Mouse (Mus musculus) heart, postnatal 0 days (tissue): ENCODE measurements at regions not wholly inside any gene's neighbourhood (a gene's known extent, or its start where the extent isn't known, plus 50 kb on each side); places are given as distances from the start of the nearest gene placed in this dataset.

ENCODE experiments used
- CTCF ChIP-seq: IDR thresholded peaks from 2 replicates; pipeline ENCODE4 v1.5.1; 2016; ENCODE audit warnings: antibody characterized with exemption, control low read depth, low read depth
- EP300 ChIP-seq: IDR thresholded peaks from 2 replicates; pipeline ENCODE4 v1.6.1; 2016; ENCODE audit warnings: antibody characterized with exemption, low read depth

DNA sequence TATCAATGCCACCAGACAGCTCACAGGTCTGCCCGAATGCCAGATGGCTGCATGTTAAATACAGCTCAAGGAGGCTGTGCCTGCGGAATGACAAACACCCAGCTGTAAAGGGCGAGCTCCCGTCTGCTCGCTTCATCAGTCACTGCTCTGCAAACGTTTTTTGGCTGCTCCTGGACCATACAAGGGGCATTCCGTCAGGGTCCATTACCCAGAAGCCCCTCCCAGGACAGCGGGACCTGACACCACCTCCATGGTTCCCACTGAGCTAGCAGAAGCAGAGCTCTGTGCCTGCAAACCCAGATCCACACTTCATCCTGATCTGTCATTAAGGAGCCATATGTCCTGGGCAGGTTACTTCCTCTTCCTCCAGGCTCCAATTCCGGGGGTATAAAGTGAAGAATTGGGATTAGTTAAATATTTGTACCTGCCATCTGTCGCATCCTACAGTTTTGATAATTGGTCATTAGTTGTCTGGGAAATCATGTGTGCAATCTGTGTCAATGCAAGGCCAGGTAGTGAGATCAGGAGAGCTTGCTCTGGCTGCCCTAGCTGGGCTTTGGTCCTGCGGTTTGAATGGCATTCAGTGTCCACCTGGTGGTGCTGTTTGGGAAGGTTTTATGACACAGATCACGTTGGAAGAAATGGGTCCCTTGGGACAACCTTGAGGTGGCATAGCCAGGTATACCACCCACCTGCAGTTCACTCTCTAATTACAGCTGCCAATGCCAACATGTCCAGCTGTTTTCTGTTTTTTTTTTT lies 89.9 kb upstream of the Agap1 start:
- TF ChIP-seq CTCF: no peak
- TF ChIP-seq EP300: no peak
